Mouse (Mus musculus): ENCODE data around the gene Anks1. TPM values are rescaled to one million over a fixed set of nuclear protein-coding genes. Genes with fewer than 3 reads are reported as not detected.

Gene Anks1
- polyA plus RNA-seq, 1 experiment from 2014 or later = 61.0 TPM

GRCm38 (mm10) chr17:28034986-28035385 lies 125.9 kb downstream of the Anks1 start:
- ATAC-seq (ENCODE audit: low FRiP score) = no peak
- Histone ChIP-seq H3K27ac (no peak overlapping the region), H3K4me1 (peaks cover 48% of the 10 kb centered on the region), H3K36me3 (replicated peaks) (peaks cover 9% of the 10 kb centered on the region; the same call in 1 of the 2 replicates), H3K9me3 (no peaks in the 10 kb centered on the region), H3K27me3 (no peaks in the 10 kb centered on the region), H3K4me2 (no peak overlapping the region), H3K4me3 (replicated peaks) (no peak overlapping the region), H3K9ac (no peak overlapping the region)
- 67% methylated on average over 8 of the region's 8 CpGs for WGBS

GRCm38 (mm10) chr17:28036813-28037756 lies 128.0 kb downstream of the Anks1 start:
- Histone ChIP-seq H3K9me3 (no peaks in the 10 kb centered on the region), H3K4me3 (replicated peaks) (no peak overlapping the region), H3K4me1 (peaks cover 58% of the 10 kb centered on the region), H3K9ac (no peak overlapping the region), H3K36me3 (replicated peaks) (peaks cover 9% of the 10 kb centered on the region; the same call in 1 of the 2 replicates), H3K27ac (peak overlapping the region; percentile 87), H3K27me3 (no peaks in the 10 kb centered on the region), H3K4me2 (no peak overlapping the region)
- WGBS = 67% methylated on average over 14 of the region's 14 CpGs
- peak; percentile 24; the same call in 1 of the 2 replicates for ATAC-seq (ENCODE audit: low FRiP score)

GRCm38 (mm10) chr17:28040620-28041019 lies 131.5 kb downstream of the Anks1 start:
- WGBS = 11% methylated on average over 15 of the region's 16 CpGs
- H3K9me3 ChIP-seq = no peaks in the 10 kb centered on the region
- ATAC-seq (ENCODE audit: low FRiP score) = peak; percentile 81
- peak overlapping the region; percentile 34 for H3K4me3 ChIP-seq (replicated peaks)
- H3K27ac ChIP-seq = peak overlapping the region; percentile 88
- peak overlapping the region; percentile 54 for H3K4me2 ChIP-seq
- peak overlapping the region; percentile 65 for H3K9ac ChIP-seq
- no peaks in the 10 kb centered on the region for H3K27me3 ChIP-seq
- H3K4me1 ChIP-seq = peaks cover 57% of the 10 kb centered on the region
- peaks cover 16% of the 10 kb centered on the region for H3K36me3 ChIP-seq (replicated peaks)

GRCm38 (mm10) chr17:28041298-28041697 lies 132.2 kb downstream of the Anks1 start:
- Histone ChIP-seq H3K4me3 (replicated peaks) (peak overlapping the region; percentile 34), H3K27me3 (no peaks in the 10 kb centered on the region), H3K4me1 (peaks cover 57% of the 10 kb centered on the region), H3K36me3 (replicated peaks) (peaks cover 16% of the 10 kb centered on the region), H3K27ac (peak overlapping the region; percentile 88), H3K9me3 (no peaks in the 10 kb centered on the region), H3K9ac (peak overlapping the region; percentile 65), H3K4me2 (peak overlapping the region; percentile 54)
- WGBS = 57% methylated on average over 13 of the region's 13 CpGs
- no peak; the same call in 1 of the 2 replicates for ATAC-seq (ENCODE audit: low FRiP score)

GRCm38 (mm10) chr17:28042299-28042771 lies 133.2 kb downstream of the Anks1 start:
- Histone ChIP-seq H3K36me3 (replicated peaks) (peaks cover 25% of the 10 kb centered on the region), H3K4me3 (replicated peaks) (peak overlapping the region; percentile 34), H3K4me2 (peak overlapping the region; percentile 54), H3K27ac (peak overlapping the region; percentile 88), H3K9ac (peak overlapping the region; percentile 65), H3K27me3 (no peaks in the 10 kb centered on the region), H3K4me1 (peaks cover 47% of the 10 kb centered on the region), H3K9me3 (no peaks in the 10 kb centered on the region)
- WGBS = 43% methylated on average over 23 of the region's 23 CpGs
- peak; percentile 66 for ATAC-seq (ENCODE audit: low FRiP score)

GRCm38 (mm10) chr17:28047017-28047416 lies 137.9 kb downstream of the Anks1 start:
- Histone ChIP-seq H3K4me2 (no peak overlapping the region), H3K36me3 (replicated peaks) (peaks cover 47% of the 10 kb centered on the region), H3K4me3 (replicated peaks) (no peak overlapping the region), H3K27me3 (no peaks in the 10 kb centered on the region), H3K27ac (no peak overlapping the region), H3K9ac (no peak overlapping the region), H3K4me1 (peaks cover 17% of the 10 kb centered on the region), H3K9me3 (no peaks in the 10 kb centered on the region)
- ATAC-seq (ENCODE audit: low FRiP score) = no peak
- 93% methylated on average over 5 of the region's 5 CpGs for WGBS

GRCm38 (mm10) chr17:28047520-28047919 lies 138.4 kb downstream of the Anks1 start:
- Histone ChIP-seq H3K36me3 (replicated peaks) (peaks cover 49% of the 10 kb centered on the region), H3K9me3 (no peaks in the 10 kb centered on the region), H3K9ac (no peak overlapping the region), H3K4me3 (replicated peaks) (no peak overlapping the region), H3K4me2 (no peak overlapping the region), H3K4me1 (peaks cover 12% of the 10 kb centered on the region), H3K27me3 (no peaks in the 10 kb centered on the region), H3K27ac (0 out of 2 replicates have a peak overlapping the region, but pooled peaks have one; percentile 19)
- 83% methylated on average over 5 of the region's 5 CpGs for WGBS
- no peak for ATAC-seq (ENCODE audit: low FRiP score)

- peaks cover 50% of the 10 kb centered on the region for H3K36me3 ChIP-seq (replicated peaks)
- peak; percentile 68 for ATAC-seq (ENCODE audit: low FRiP score)
- no peak overlapping the region for H3K4me3 ChIP-seq (replicated peaks)
- no peak overlapping the region for H3K4me2 ChIP-seq
- H3K4me1 ChIP-seq = peaks cover 3% of the 10 kb centered on the region
- no peaks in the 10 kb centered on the region for H3K27me3 ChIP-seq
- H3K9ac ChIP-seq = no peak overlapping the region
- WGBS = 43% methylated on average over 4 of the region's 4 CpGs
- H3K9me3 ChIP-seq = no peaks in the 10 kb centered on the region
- H3K27ac ChIP-seq = peak overlapping the region; percentile 8; the same call in 1 of the 2 replicates
These were observed 139.3 kb downstream of the Anks1 start for GRCm38 (mm10) chr17:28048425-28048824.

GRCm38 (mm10) chr17:28050210-28050609 lies 141.1 kb downstream of the Anks1 start:
- 93% methylated on average over 8 of the region's 8 CpGs for WGBS
- Histone ChIP-seq H3K27me3 (no peaks in the 10 kb centered on the region), H3K36me3 (replicated peaks) (peaks cover 63% of the 10 kb centered on the region), H3K9ac (no peak overlapping the region), H3K9me3 (no peaks in the 10 kb centered on the region), H3K27ac (no peak overlapping the region), H3K4me2 (no peak overlapping the region), H3K4me1 (no peaks in the 10 kb centered on the region), H3K4me3 (replicated peaks) (no peak overlapping the region)
- no peak for ATAC-seq (ENCODE audit: low FRiP score)

- WGBS = 85% methylated on average over 21 of the region's 21 CpGs
- Histone ChIP-seq H3K4me3 (replicated peaks) (no peak overlapping the region), H3K27ac (no peak overlapping the region), H3K4me1 (no peaks in the 10 kb centered on the region), H3K36me3 (replicated peaks) (peaks cover 71% of the 10 kb centered on the region), H3K9ac (no peak overlapping the region), H3K4me2 (no peak overlapping the region), H3K9me3 (no peaks in the 10 kb centered on the region), H3K27me3 (no peaks in the 10 kb centered on the region)
- no peak for ATAC-seq (ENCODE audit: low FRiP score)
These were observed 143.3 kb downstream of the Anks1 start for GRCm38 (mm10) chr17:28052293-28052863.

- Histone ChIP-seq H3K4me1 (peaks cover 3% of the 10 kb centered on the region; the same call in 1 of the 2 replicates), H3K27ac (no peak overlapping the region), H3K36me3 (replicated peaks) (peaks cover 67% of the 10 kb centered on the region), H3K4me3 (replicated peaks) (no peak overlapping the region), H3K9me3 (no peaks in the 10 kb centered on the region), H3K4me2 (no peak overlapping the region), H3K9ac (no peak overlapping the region), H3K27me3 (no peaks in the 10 kb centered on the region)
- 90% methylated on average over 13 of the region's 13 CpGs for WGBS
- no peak for ATAC-seq (ENCODE audit: low FRiP score)
These were observed 149.2 kb downstream of the Anks1 start for GRCm38 (mm10) chr17:28058346-28058745.

GRCm38 (mm10) chr17:28060681-28061080 lies 151.6 kb downstream of the Anks1 start:
- H3K4me2 ChIP-seq = no peak overlapping the region
- peaks cover 50% of the 10 kb centered on the region for H3K36me3 ChIP-seq (replicated peaks)
- H3K9ac ChIP-seq = no peak overlapping the region
- H3K4me3 ChIP-seq (replicated peaks) = no peak overlapping the region
- peaks cover 4% of the 10 kb centered on the region; the same call in 1 of the 2 replicates for H3K4me1 ChIP-seq
- no peaks in the 10 kb centered on the region for H3K27me3 ChIP-seq
- H3K9me3 ChIP-seq = no peaks in the 10 kb centered on the region
- 89% methylated on average over 11 of the region's 11 CpGs for WGBS
- no peak for ATAC-seq (ENCODE audit: low FRiP score)
- H3K27ac ChIP-seq = peak overlapping the region; percentile 46; the same call in 1 of the 2 replicates

Data from forebrain, embryonic 12.5 days (tissue).